Mouse (Mus musculus) duodenum, adult 2 months (tissue): ENCODE measurements around the gene Adh4. TPM values are rescaled to one million over a fixed set of nuclear protein-coding genes. Genes with fewer than 3 reads are reported as not detected.

Source experiments
- polyA plus RNA-seq: library from polyadenylated mRNA; depleted of rRNA; stranded (reverse); fragments of >200 nt; gene quantifications from 2 replicates; pipeline ENCODE4 v1.2.3, GENCODE M21; 2012; ENCODE audit warnings: low replicate concordance; rRNA removed

The Adh4 gene
- 3.4 and 9.0 TPM in 2 replicates for polyA plus RNA-seq

DNA sequence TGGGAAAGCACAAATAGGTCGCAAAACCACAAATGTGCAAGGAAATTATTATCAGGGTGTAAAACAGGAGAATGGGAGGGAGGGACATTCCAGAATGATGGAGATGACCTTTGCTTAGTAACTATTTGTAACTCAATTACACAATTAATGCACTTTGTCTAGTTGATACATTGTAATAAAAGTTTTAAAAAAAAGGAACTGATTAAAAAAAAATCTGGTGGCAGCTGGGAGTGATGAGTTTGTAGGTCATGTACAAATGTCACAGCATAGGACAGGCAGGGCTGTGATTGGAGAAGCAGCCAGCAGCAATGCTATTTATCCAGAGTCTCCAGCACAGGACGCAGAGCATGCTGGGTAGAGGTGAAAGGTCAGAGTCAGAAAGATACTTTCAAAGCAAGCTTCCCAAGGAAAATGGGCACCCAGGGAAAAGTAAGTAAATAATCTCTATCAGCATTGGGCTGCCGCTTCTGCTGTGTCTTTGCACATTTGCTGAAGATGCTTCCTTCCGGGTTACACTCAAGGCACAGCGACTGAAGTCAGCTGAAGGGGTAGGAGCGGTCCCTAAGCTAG, at the start of gene Adh4:
TSS of gene Adh4 (plus strand) at position 346 of the 570 bp plus-strand sequence.

DNA sequence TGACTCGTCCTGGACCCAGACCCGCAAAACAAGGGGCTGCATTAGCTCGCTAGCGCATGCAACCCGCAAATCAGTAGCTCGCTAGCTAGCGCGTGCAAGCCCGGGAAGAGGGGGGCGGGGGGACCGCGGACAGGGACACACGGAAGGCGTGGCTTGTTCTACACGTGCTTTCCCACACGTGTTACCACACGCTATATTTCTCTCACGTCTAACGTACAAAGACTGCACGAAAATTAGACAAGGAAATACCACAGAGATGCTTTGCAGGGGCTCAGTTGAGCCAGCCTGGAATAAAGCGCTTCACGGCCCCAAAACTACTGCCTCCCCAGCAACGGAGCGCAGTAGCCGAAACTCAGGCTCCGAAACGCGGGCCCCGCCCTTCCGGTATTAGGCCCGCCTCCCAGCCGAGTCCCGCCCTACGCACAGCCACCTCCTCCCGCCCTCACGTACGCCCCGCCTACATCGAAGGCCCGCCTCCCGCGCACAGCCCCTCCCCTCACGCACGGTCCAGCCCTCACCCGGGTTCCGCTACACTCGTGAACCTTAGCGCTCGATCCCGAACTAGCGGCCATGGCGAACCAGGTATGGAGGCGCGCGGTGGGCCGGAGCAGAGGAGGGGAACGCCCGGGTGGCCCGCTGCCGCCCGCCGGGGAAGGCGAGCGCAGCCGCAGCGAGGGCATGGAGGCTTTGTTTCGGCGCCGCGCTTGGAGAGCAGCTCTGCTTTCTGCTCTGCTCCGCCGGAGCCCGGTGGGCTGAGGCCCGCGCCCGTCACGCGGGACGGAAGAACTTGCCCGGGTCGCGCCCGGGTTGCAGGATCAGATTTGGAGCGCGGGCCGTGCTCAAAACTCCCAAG, 27.6 kb downstream of the Adh4 start, which contains the start of gene Adh5:
TSS of gene Adh5 (plus strand) at position 482 of the 853 bp plus-strand sequence.

Other genes with a start within 250 kb of the Adh4 start
- not detected in 2 replicates for gene 4930579F01Rik, start 221.6 kb upstream of the Adh4 start, polyA plus RNA-seq
- gene Adh7, start 197.7 kb upstream of the Adh4 start, polyA plus RNA-seq, result 0.21 and 0.28 TPM in 2 replicates
- 308 and 385 TPM in 2 replicates for gene Adh1, start 154.5 kb upstream of the Adh4 start, polyA plus RNA-seq
- 93.2 and 104 TPM in 2 replicates for gene Adh6a, start 102.2 kb upstream of the Adh4 start, polyA plus RNA-seq
- gene Adh6b, start 73.7 kb upstream of the Adh4 start, polyA plus RNA-seq, result not detected in 2 replicates
- 7.3 and 9.5 TPM in 2 replicates for gene Adh5, start 27.6 kb downstream of the Adh4 start, polyA plus RNA-seq
- 4.4 and 6.8 TPM in 2 replicates for gene Metap1, start 74.0 kb downstream of the Adh4 start, polyA plus RNA-seq
- 2.8 and 3.5 TPM in 2 replicates for gene Eif4e, start 110.7 kb downstream of the Adh4 start, polyA plus RNA-seq